Mouse (Mus musculus): ENCODE data around the gene Abcb6. TPM values are rescaled to one million over a fixed set of nuclear protein-coding genes. Genes with fewer than 3 reads are reported as not detected.

Gene Abcb6
- polyA plus RNA-seq, 1 experiment from 2014 or later = 17.1 TPM

GRCm38 (mm10) chr1:75211141-75211708 is 31.0 kb upstream of the Abcb6 start:
- H3K4me2 ChIP-seq (replicated peaks; ENCODE audit: low read depth) = peak overlapping the region; percentile 83
- peak overlapping the region; percentile 90 for H3K9ac ChIP-seq (ENCODE audit: low read depth, low read length)
- H3K36me3 ChIP-seq (ENCODE audit: control insufficient read depth, insufficient read depth) = peaks cover 20% of the 10 kb centered on the region
- WGBS = 10% methylated on average over 17 of the region's 17 CpGs
- ATAC-seq = no peak
- TF ChIP-seq CTCF (IDR thresholded peaks at IDR 0.05; ENCODE audit: low read depth) = no peak
- no peaks in the 10 kb centered on the region for H3K27me3 ChIP-seq (replicated peaks; ENCODE audit: control insufficient read depth, insufficient read depth, low read length)
- H3K4me1 ChIP-seq (replicated peaks; ENCODE audit: control insufficient read depth, insufficient read depth, low read length) = peaks cover 14% of the 10 kb centered on the region
- H3K27ac ChIP-seq (ENCODE audit: low read depth, low read length) = peak overlapping the region; percentile 66
- H3K4me3 ChIP-seq (ENCODE audit: low read depth, low read length) = peak overlapping the region; percentile 85
- H3K9me3 ChIP-seq (ENCODE audit: control insufficient read depth) = no peaks in the 10 kb centered on the region

DNA sequence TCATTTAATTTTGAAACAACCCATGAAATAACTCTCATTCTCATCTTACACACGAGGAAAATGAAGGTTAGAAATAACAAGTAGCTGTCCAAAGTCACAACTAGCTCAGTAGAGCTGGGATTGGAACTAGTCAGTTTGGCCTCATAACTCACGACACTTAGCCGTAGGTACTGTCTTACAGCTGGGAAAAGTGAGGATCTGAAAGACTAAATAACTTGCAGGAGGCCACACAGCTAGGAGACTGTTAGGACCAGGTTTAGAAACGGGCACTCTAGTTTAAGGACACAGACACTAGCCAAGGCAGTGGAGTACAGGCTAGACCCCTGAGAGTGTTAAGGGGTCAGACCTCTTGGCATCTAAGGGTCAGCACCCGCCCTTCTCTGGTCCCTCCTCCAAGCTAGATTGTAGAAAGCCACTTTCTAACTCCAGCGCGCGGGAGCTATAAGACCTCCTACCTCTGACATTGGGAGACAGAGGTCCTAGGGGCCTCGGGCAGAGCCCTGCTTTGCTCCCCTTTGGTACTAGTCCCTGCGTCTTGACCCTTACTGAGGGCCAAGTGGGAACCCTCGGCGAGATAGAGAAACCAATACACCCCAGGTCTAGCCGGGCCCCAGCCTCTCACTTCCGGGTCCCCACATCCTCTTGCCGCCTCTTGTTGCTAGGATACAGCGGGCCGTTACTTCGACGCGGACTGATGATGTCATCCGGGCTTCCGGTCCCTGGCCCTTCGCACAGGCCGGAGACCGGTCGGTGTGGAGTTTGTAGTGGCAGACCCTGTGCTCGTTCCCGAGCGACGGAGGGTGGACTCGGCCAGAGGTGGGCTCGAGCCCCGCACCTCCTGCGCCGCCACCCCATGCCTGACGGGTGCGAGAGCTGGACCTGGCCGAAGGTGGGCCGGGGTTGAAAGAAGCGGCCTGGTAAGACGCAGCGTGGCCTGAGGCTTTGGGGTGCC is 30.2 kb upstream of the Abcb6 start, which contains the start of the genes Glb1l and Stk16:
Gene Glb1l, minus strand, starts transcription at position 678 of the 952 bp plus-strand sequence.
Gene Stk16, plus strand, starts transcription at position 703 of the 952 bp plus-strand sequence.
- Histone ChIP-seq H3K4me2 (replicated peaks; ENCODE audit: low read depth) (peak within 1 kb of the TSS; percentile 83), H3K27me3 (replicated peaks; ENCODE audit: control insufficient read depth, insufficient read depth, low read length) (no peaks in the 10 kb centered on the region), H3K27ac (ENCODE audit: low read depth, low read length) (peak within 1 kb of the TSS; percentile 66), H3K9me3 (ENCODE audit: control insufficient read depth) (no peaks in the 10 kb centered on the region), H3K36me3 (ENCODE audit: control insufficient read depth, insufficient read depth) (peaks cover 15% of the 10 kb centered on the region), H3K4me1 (replicated peaks; ENCODE audit: control insufficient read depth, insufficient read depth, low read length) (peaks cover 14% of the 10 kb centered on the region), H3K4me3 (ENCODE audit: low read depth, low read length) (peak within 1 kb of the TSS; percentile 85), H3K9ac (ENCODE audit: low read depth, low read length) (peak within 1 kb of the TSS; percentile 90)
- TF ChIP-seq CTCF (IDR thresholded peaks at IDR 0.05; ENCODE audit: low read depth) = no peak
- ATAC-seq = peak; percentile 77
- 5% methylated on average over 42 of the region's 42 CpGs for WGBS

DNA sequence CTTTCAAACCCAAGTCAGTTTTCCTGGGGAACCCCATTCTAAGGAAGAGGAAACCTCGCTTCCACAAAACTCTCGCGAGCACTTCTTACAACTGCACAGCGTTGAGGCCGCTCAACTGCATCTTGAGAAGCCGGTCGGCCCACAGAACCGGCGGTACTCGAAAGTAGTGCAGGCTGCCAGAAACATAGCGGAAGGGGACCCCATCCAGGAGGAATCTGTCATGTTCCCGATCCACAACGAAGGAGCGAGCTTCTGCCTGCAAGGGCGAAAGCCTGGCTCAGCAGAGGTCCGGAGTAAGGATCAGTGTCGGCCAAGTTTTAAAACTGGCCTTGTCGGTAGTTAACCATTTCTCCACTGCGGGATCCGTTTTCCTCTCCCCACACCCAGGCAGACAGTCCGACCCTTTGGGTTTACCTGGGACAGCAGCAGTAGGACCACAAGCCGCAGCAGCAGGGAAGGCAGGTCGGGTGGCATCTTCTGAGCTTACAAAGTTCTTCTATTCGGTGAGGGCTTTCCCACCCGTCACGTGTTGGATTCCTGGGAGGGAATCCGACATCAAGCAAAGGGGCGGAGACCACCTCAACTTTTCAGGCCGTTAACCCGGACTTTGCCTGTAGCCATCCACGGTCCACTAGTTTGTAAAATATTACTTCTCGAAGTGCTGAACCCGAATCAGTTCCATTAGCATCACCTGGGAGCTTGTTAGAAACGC is 28.9 kb upstream of the Abcb6 start:
- Histone ChIP-seq H3K9me3 (ENCODE audit: control insufficient read depth) (no peaks in the 10 kb centered on the region), H3K9ac (ENCODE audit: low read depth, low read length) (peak overlapping the region; percentile 35), H3K4me3 (ENCODE audit: low read depth, low read length) (peak overlapping the region; percentile 38), H3K27ac (ENCODE audit: low read depth, low read length) (0 out of 2 replicates have a peak overlapping the region, but pooled peaks have one; percentile 8), H3K27me3 (replicated peaks; ENCODE audit: control insufficient read depth, insufficient read depth, low read length) (no peaks in the 10 kb centered on the region), H3K4me2 (replicated peaks; ENCODE audit: low read depth) (peak overlapping the region; percentile 83), H3K4me1 (replicated peaks; ENCODE audit: control insufficient read depth, insufficient read depth, low read length) (peaks cover 10% of the 10 kb centered on the region), H3K36me3 (ENCODE audit: control insufficient read depth, insufficient read depth) (peaks cover 10% of the 10 kb centered on the region)
- TF ChIP-seq CTCF (IDR thresholded peaks at IDR 0.05; ENCODE audit: low read depth) = no peak
- 12% methylated on average over 34 of the region's 34 CpGs for WGBS
- no peak for ATAC-seq

DNA sequence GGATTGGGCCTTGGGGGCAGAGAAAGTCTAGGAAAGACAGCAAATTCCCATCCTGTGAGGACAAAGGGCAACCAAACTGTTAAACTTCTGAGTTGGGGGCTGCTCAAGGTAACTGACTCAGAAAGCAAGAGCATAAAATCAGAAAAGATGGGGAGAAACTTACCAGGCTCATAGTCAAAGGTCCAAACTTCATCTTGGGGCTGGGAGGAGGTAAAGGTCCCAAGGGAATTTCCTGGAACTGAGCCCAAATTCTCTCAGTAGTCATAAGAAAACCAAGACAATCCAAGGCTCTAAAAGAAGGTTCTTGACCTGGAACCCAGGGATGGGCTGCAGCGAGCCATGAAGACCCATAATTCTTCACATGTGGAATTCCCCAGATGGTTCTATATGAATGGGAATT is 21.0 kb upstream of the Abcb6 start:
- Histone ChIP-seq H3K36me3 (ENCODE audit: control insufficient read depth, insufficient read depth) (peaks cover 37% of the 10 kb centered on the region), H3K4me1 (replicated peaks; ENCODE audit: control insufficient read depth, insufficient read depth, low read length) (no peaks in the 10 kb centered on the region; the same call in 1 of the 2 replicates), H3K27ac (ENCODE audit: low read depth, low read length) (no peak overlapping the region), H3K27me3 (replicated peaks; ENCODE audit: control insufficient read depth, insufficient read depth, low read length) (no peaks in the 10 kb centered on the region), H3K4me2 (replicated peaks; ENCODE audit: low read depth) (no peak overlapping the region), H3K9me3 (ENCODE audit: control insufficient read depth) (no peaks in the 10 kb centered on the region), H3K4me3 (ENCODE audit: low read depth, low read length) (no peak overlapping the region), H3K9ac (ENCODE audit: low read depth, low read length) (no peak overlapping the region)
- 68% methylated on average over 1 of the region's 1 CpGs for WGBS
- no peak for TF ChIP-seq CTCF (IDR thresholded peaks at IDR 0.05; ENCODE audit: low read depth)
- 0 out of 2 replicates have a peak, but pooled peaks have one; percentile 25 for ATAC-seq

DNA sequence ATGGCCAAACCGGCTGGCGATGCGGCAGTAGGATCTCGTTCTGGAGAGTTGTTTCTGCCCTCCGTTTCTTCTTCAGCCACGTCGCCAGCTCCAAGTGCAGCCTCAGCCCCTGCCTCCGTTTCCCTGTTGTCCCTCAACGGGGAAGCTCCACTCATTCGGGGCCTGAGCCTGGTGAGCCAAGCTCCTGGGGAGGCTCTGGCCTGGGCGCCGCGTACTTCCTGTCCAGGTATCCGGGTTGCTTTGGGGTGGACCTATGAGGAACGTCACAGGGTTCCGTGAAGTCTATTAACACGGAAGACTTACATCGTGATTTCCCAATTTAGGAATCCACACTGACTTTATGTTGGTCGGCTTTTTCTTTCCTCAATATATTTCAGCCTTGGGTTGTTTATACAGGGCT is 12.3 kb upstream of the Abcb6 start:
- Histone ChIP-seq H3K27me3 (replicated peaks; ENCODE audit: control insufficient read depth, insufficient read depth, low read length) (no peaks in the 10 kb centered on the region), H3K4me2 (replicated peaks; ENCODE audit: low read depth) (peak overlapping the region; percentile 92), H3K36me3 (ENCODE audit: control insufficient read depth, insufficient read depth) (peaks cover 36% of the 10 kb centered on the region), H3K9ac (ENCODE audit: low read depth, low read length) (peak overlapping the region; percentile 82), H3K4me3 (ENCODE audit: low read depth, low read length) (peak overlapping the region; percentile 91), H3K9me3 (ENCODE audit: control insufficient read depth) (no peaks in the 10 kb centered on the region), H3K4me1 (replicated peaks; ENCODE audit: control insufficient read depth, insufficient read depth, low read length) (peaks cover 4% of the 10 kb centered on the region; the same call in 1 of the 2 replicates), H3K27ac (ENCODE audit: low read depth, low read length) (peak overlapping the region; percentile 93)
- no peak for TF ChIP-seq CTCF (IDR thresholded peaks at IDR 0.05; ENCODE audit: low read depth)
- ATAC-seq = peak; percentile 63
- under 1% methylated on average over 19 of the region's 19 CpGs for WGBS
